Mouse (Mus musculus): Measurements from ENCODE around the gene Saysd1. TPM values are rescaled to one million over a fixed set of nuclear protein-coding genes. Genes with fewer than 3 reads are reported as not detected.

Gene Saysd1
- polyA plus RNA-seq, 1 experiment from 2014 or later: 10.9 TPM

GRCm38 (mm10) chr14:20157595-20157994 is 19.3 kb upstream of the Saysd1 start:
- H3K27me3 ChIP-seq (ENCODE audit: poor library complexity, severe bottlenecking): no peaks in the 10 kb centered on the region
- no peak overlapping the region for H3K4me3 ChIP-seq
- peaks cover 15% of the 10 kb centered on the region for H3K36me3 ChIP-seq (replicated peaks)
- 90% methylated on average over 10 of the region's 10 CpGs for WGBS
- no peak for DNase-seq (ENCODE audit: extremely low spot score, low spot score)
- peaks cover 59% of the 10 kb centered on the region for H3K4me1 ChIP-seq
- H3K27ac ChIP-seq: no peak overlapping the region
- H3K9me3 ChIP-seq: no peaks in the 10 kb centered on the region

DNA sequence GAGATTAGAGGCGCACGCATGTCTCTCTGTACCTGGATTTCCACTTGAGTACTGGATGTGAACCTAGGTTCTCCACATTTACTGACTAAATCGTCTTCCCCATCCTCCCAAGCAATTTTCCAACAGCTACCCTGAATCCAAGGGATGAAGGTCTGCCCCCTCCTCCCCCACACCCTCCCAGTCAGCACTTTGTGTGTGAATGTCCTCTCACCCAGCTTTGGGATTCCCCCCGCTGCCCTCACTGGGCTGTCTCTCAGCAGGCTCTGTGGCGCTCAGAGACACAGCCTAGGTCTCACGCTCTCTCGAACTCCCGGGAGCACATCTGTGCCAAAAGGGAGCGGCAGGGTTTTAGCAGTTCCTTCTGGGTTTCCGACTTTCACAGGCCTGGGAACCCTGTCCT is 17.4 kb upstream of the Saysd1 start:
- peak overlapping the region; percentile 45 for H3K27ac ChIP-seq
- no peak for DNase-seq (ENCODE audit: extremely low spot score, low spot score)
- WGBS: 46% methylated on average over 10 of the region's 10 CpGs
- H3K27me3 ChIP-seq (ENCODE audit: poor library complexity, severe bottlenecking): no peaks in the 10 kb centered on the region
- H3K4me1 ChIP-seq: peaks cover 48% of the 10 kb centered on the region
- H3K9me3 ChIP-seq: no peaks in the 10 kb centered on the region
- H3K36me3 ChIP-seq (replicated peaks): peaks cover 15% of the 10 kb centered on the region
- H3K4me3 ChIP-seq: no peak overlapping the region

GRCm38 (mm10) chr14:20154937-20155336 is 16.6 kb upstream of the Saysd1 start:
- no peak overlapping the region for H3K27ac ChIP-seq
- H3K4me3 ChIP-seq: no peak overlapping the region
- peaks cover 41% of the 10 kb centered on the region for H3K4me1 ChIP-seq
- peaks cover 15% of the 10 kb centered on the region for H3K36me3 ChIP-seq (replicated peaks)
- DNase-seq (ENCODE audit: extremely low spot score, low spot score): no peak
- H3K27me3 ChIP-seq (ENCODE audit: poor library complexity, severe bottlenecking): no peaks in the 10 kb centered on the region
- no peaks in the 10 kb centered on the region for H3K9me3 ChIP-seq
- 92% methylated on average over 4 of the region's 4 CpGs for WGBS

- Histone ChIP-seq H3K27ac (no peak overlapping the region), H3K9me3 (no peaks in the 10 kb centered on the region), H3K27me3 (ENCODE audit: poor library complexity, severe bottlenecking) (no peaks in the 10 kb centered on the region), H3K36me3 (replicated peaks) (peaks cover 19% of the 10 kb centered on the region), H3K4me3 (no peak overlapping the region), H3K4me1 (peaks cover 38% of the 10 kb centered on the region)
- 73% methylated on average over 7 of the region's 7 CpGs for WGBS
- DNase-seq (ENCODE audit: extremely low spot score, low spot score): no peak
Observed at GRCm38 (mm10) chr14:20154245-20154644, 15.9 kb upstream of the Saysd1 start.

- WGBS: 91% methylated on average over 22 of the region's 22 CpGs
- no peak for DNase-seq (ENCODE audit: extremely low spot score, low spot score)
- Histone ChIP-seq H3K4me1 (peaks cover 30% of the 10 kb centered on the region), H3K36me3 (replicated peaks) (peaks cover 32% of the 10 kb centered on the region), H3K4me3 (no peak overlapping the region), H3K27ac (no peak overlapping the region), H3K9me3 (no peaks in the 10 kb centered on the region), H3K27me3 (ENCODE audit: poor library complexity, severe bottlenecking) (no peaks in the 10 kb centered on the region)
Observed at GRCm38 (mm10) chr14:20149127-20150080, 11.1 kb upstream of the Saysd1 start.

DNA sequence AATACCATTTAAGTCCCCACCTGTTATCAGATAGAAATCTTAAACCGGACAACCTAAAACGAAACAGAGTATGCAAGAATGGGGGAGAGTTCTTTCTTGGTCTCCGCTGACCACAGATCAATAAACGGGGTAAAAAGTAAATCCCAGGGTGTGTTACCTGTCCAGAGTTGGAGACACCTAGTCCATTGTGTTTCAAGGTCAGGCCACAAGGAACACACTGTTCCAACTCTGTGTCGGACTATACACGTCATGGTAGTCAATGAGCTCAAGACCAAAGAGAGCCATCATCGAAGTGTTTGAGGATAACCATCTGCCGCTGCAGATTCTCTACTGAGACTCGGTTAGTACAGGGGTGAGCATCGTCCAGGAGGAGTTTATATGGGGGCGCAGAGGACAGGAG is 10.2 kb upstream of the Saysd1 start:
- H3K9me3 ChIP-seq: no peaks in the 10 kb centered on the region
- H3K4me1 ChIP-seq: peaks cover 34% of the 10 kb centered on the region
- 95% methylated on average over 11 of the region's 11 CpGs for WGBS
- DNase-seq (ENCODE audit: extremely low spot score, low spot score): no peak
- H3K27ac ChIP-seq: no peak overlapping the region
- H3K4me3 ChIP-seq: no peak overlapping the region
- peaks cover 41% of the 10 kb centered on the region for H3K36me3 ChIP-seq (replicated peaks)
- no peaks in the 10 kb centered on the region for H3K27me3 ChIP-seq (ENCODE audit: poor library complexity, severe bottlenecking)

DNA sequence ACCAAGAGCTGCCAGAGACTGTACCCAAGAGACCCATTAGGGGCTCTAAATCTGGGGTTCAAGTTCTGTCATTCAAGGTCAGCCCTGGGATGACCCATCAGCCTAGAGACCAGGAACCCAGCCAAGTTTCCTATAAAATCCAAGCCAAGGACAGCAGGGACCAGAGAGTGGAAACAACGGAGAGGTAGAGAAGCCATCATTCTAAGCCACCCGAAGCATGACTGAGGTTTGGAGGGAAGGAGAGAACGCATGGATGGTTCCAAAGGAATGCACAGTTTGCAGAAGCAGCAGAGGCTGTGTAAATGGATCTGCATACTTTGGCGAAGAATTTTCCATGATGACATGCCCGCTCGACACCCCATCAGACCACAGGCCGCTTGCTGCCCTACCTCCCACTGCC is 9.5 kb upstream of the Saysd1 start:
- DNase-seq (ENCODE audit: extremely low spot score, low spot score): no peak
- Histone ChIP-seq H3K27ac (no peak overlapping the region), H3K4me1 (peaks cover 40% of the 10 kb centered on the region), H3K9me3 (no peaks in the 10 kb centered on the region), H3K4me3 (no peak overlapping the region), H3K36me3 (replicated peaks) (peaks cover 46% of the 10 kb centered on the region), H3K27me3 (ENCODE audit: poor library complexity, severe bottlenecking) (no peaks in the 10 kb centered on the region)
- WGBS: 96% methylated on average over 7 of the region's 7 CpGs

DNA sequence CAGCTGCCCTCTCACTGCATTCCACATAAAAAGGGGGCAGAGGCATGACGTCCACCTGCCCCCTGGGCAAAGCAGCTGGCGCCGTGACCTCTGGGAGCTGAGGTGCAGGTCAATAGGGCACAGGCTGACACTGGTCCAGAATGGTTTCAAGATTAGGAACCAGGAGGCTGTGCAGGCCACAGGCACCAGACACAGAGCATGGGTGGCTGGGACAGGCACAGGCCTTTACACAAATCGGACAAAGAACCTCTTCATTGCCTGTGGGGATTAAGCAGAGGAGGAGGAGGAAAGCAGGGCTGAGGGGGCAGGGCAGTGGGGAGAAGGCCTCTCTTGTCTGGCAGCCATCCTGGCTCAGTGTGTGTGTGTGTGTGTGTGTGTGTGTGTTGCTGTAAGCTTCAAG is 5.8 kb upstream of the Saysd1 start:
- peaks cover 77% of the 10 kb centered on the region for H3K36me3 ChIP-seq (replicated peaks)
- peak overlapping the region; percentile 88 for H3K27ac ChIP-seq
- H3K9me3 ChIP-seq: no peaks in the 10 kb centered on the region
- H3K27me3 ChIP-seq (ENCODE audit: poor library complexity, severe bottlenecking): no peaks in the 10 kb centered on the region
- H3K4me3 ChIP-seq: no peak overlapping the region
- WGBS: 22% methylated on average over 4 of the region's 4 CpGs
- peak; percentile 48 for DNase-seq (ENCODE audit: extremely low spot score, low spot score)
- peaks cover 30% of the 10 kb centered on the region for H3K4me1 ChIP-seq

DNA sequence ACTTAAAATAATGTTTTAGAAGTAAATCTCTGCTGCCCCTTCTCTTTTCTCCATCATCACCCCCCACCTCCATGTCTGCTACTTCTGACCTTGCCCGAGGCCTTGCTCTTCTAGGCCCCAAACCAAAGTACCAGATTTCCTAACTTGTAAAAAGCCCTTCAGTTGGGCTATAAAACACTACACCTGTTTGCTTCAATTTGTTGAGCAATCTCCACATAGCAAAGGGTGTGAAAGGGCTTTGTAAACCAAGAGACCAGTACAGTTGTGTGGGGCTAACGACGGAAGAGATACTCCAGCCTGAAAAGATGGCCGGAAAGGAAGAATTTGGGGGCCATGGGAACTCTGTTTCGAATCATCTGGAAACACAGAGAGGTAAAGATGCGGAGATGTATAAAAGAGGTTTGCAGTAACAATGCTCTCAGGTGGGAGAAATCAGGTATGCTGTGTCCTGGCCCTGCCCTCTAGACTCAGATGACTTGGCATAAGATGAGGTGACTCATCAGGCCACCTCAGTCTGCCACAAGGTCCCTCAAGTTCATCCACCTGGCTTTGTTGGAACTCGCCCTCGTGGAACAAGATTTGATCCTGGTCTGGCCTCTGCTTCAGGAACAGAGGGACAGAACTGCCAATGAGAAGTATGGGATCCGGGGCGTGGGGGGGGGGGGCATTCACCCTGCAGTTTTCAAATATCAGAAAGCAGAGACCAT is 3.2 kb downstream of the Saysd1 start:
- H3K36me3 ChIP-seq (replicated peaks): peaks cover 19% of the 10 kb centered on the region
- H3K27me3 ChIP-seq (ENCODE audit: poor library complexity, severe bottlenecking): no peaks in the 10 kb centered on the region
- H3K27ac ChIP-seq: no peak overlapping the region
- 91% methylated on average over 10 of the region's 10 CpGs for WGBS
- H3K4me3 ChIP-seq: no peak overlapping the region
- H3K4me1 ChIP-seq: peaks cover 14% of the 10 kb centered on the region
- no peak for DNase-seq (ENCODE audit: extremely low spot score, low spot score)
- peaks cover 5% of the 10 kb centered on the region; the same call in 1 of the 2 replicates for H3K9me3 ChIP-seq

DNA sequence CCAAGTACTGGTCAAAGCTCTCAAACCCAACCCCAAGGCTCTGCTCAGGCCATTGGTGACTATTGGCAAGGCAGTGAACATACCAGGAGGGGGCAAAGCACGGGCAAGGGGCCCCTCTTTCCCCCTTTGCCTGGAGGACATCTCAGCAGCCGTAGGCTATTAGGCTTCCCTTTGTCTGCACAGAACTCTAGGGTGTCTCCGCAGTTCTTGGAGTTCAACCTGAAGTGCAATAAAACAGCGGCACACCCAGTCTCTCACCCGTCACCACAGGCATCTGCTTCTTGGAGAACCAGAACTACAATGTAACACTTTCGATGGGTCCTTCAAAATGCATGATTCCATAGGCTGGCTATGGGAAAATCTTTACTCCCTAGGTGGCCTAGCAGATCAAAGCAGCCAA is 10.2 kb downstream of the Saysd1 start:
- Histone ChIP-seq H3K27ac (peak overlapping the region; percentile 22; the same call in 1 of the 2 replicates), H3K4me1 (no peaks in the 10 kb centered on the region), H3K27me3 (ENCODE audit: poor library complexity, severe bottlenecking) (no peaks in the 10 kb centered on the region), H3K4me3 (no peak overlapping the region), H3K36me3 (replicated peaks) (no peaks in the 10 kb centered on the region), H3K9me3 (peaks cover 5% of the 10 kb centered on the region; the same call in 1 of the 2 replicates)
- 88% methylated on average over 6 of the region's 6 CpGs for WGBS
- no peak for DNase-seq (ENCODE audit: extremely low spot score, low spot score)

GRCm38 (mm10) chr14:20127406-20128087 is 10.8 kb downstream of the Saysd1 start:
- no peak overlapping the region for H3K4me3 ChIP-seq
- WGBS: 80% methylated on average over 15 of the region's 15 CpGs
- no peaks in the 10 kb centered on the region for H3K27me3 ChIP-seq (ENCODE audit: poor library complexity, severe bottlenecking)
- no peaks in the 10 kb centered on the region for H3K36me3 ChIP-seq (replicated peaks)
- no peak for DNase-seq (ENCODE audit: extremely low spot score, low spot score)
- no peaks in the 10 kb centered on the region for H3K4me1 ChIP-seq
- no peak overlapping the region for H3K27ac ChIP-seq
- H3K9me3 ChIP-seq: peaks cover 1% of the 10 kb centered on the region; the same call in 1 of the 2 replicates

GRCm38 (mm10) chr14:20120868-20121267 is 17.5 kb downstream of the Saysd1 start:
- no peak overlapping the region for H3K27ac ChIP-seq
- WGBS: 81% methylated on average over 5 of the region's 5 CpGs

More at GRCm38 (mm10) chr14:20120868-20121267, 17.5 kb downstream of the Saysd1 start:
- no peak overlapping the region for H3K4me3 ChIP-seq
- H3K27me3 ChIP-seq (ENCODE audit: poor library complexity, severe bottlenecking): no peaks in the 10 kb centered on the region
- H3K4me1 ChIP-seq: peaks cover 12% of the 10 kb centered on the region
- no peak for DNase-seq (ENCODE audit: extremely low spot score, low spot score)
- no peaks in the 10 kb centered on the region for H3K36me3 ChIP-seq (replicated peaks)
- no peaks in the 10 kb centered on the region for H3K9me3 ChIP-seq
